Mouse (Mus musculus) left cerebral cortex, adult 9 months (tissue): Measurements from ENCODE around the gene Cryba2.

Experiments
- DNase-seq, 2 experiments: peaks; one replicate each; pipeline ENCODE4 v3.0.0; 2022; ENCODE audit warnings: low spot score in 2 of 2

Gene Cryba2

GRCm38 (mm10) chr1:74884196-74885141 lies 8.5 kb downstream of the Cryba2 start:
- no peak for DNase-seq

GRCm38 (mm10) chr1:74883441-74883840 lies 9.5 kb downstream of the Cryba2 start:
- no peak for DNase-seq

GRCm38 (mm10) chr1:74882828-74883227 lies 10.1 kb downstream of the Cryba2 start:
- no peak for DNase-seq

GRCm38 (mm10) chr1:74882055-74882734 lies 10.7 kb downstream of the Cryba2 start:
- DNase-seq, result no peak

- DNase-seq, result peak in 1 of 2 experiments; percentile 77
Observed at GRCm38 (mm10) chr1:74880785-74881360, 12.1 kb downstream of the Cryba2 start.

- no peak for DNase-seq
Observed at GRCm38 (mm10) chr1:74877199-74877598, 15.7 kb downstream of the Cryba2 start.

GRCm38 (mm10) chr1:74872218-74872617 lies 20.7 kb downstream of the Cryba2 start:
- no peak for DNase-seq

GRCm38 (mm10) chr1:74861783-74862182 lies 31.2 kb downstream of the Cryba2 start:
- no peak for DNase-seq

GRCm38 (mm10) chr1:74859223-74859984 lies 33.5 kb downstream of the Cryba2 start:
- DNase-seq, result peak in 1 of 2 experiments; percentile 46

GRCm38 (mm10) chr1:74858805-74859204 lies 34.1 kb downstream of the Cryba2 start:
- DNase-seq, result no peak

GRCm38 (mm10) chr1:74858171-74858719 lies 34.7 kb downstream of the Cryba2 start:
- DNase-seq, result peak; percentile 77 to 92

GRCm38 (mm10) chr1:74857677-74858076 lies 35.3 kb downstream of the Cryba2 start:
- DNase-seq, result no peak

GRCm38 (mm10) chr1:74857201-74857600 lies 35.7 kb downstream of the Cryba2 start:
- DNase-seq, result peak in 1 of 2 experiments; percentile 35

- DNase-seq, result no peak
Observed at GRCm38 (mm10) chr1:74856791-74857190, 36.2 kb downstream of the Cryba2 start.

- no peak for DNase-seq
Observed at GRCm38 (mm10) chr1:74856439-74856720, 36.6 kb downstream of the Cryba2 start.

- no peak for DNase-seq
Observed at GRCm38 (mm10) chr1:74855651-74856438, 37.1 kb downstream of the Cryba2 start.

- no peak for DNase-seq
Observed at GRCm38 (mm10) chr1:74855156-74855555, 37.8 kb downstream of the Cryba2 start.

- peak; percentile 94 to 98 for DNase-seq
Observed at GRCm38 (mm10) chr1:74854306-74855056, 38.5 kb downstream of the Cryba2 start, which contains the start of gene Cdk5r2. TSS of gene Cdk5r2 (plus strand) at chr1:74854934.

- peak in 1 of 2 experiments; percentile 51 for DNase-seq
Observed at GRCm38 (mm10) chr1:74851001-74851775, 41.8 kb downstream of the Cryba2 start.
